Mouse (Mus musculus) liver, embryonic 15.5 days (tissue): ENCODE data around the gene Ms4a5. TPM values are rescaled to one million over a fixed set of nuclear protein-coding genes. Genes with fewer than 3 reads are reported as not detected.

ENCODE experiments used
- polyA plus RNA-seq: library from polyadenylated mRNA; unstranded; fragments of >200 nt; fragmentation: Nextera tagmentation; extraction: Ambion mirVana; gene quantifications from 2 replicates; pipeline ENCODE4 v1.2.1, GENCODE M21; 2015

Ms4a5 gene
- polyA plus RNA-seq, 1 experiment from 2014 or later: not detected

Other genes with a start within 250 kb of the Ms4a5 start
- gene Ms4a8a, start 202.8 kb downstream of the Ms4a5 start, polyA plus RNA-seq: 0.10 and 0.21 TPM in 2 replicates
- gene 1700017D01Rik, start 153.0 kb downstream of the Ms4a5 start, polyA plus RNA-seq: not detected in 2 replicates
- not detected in 2 replicates for gene 1700025F22Rik, start 118.6 kb downstream of the Ms4a5 start, polyA plus RNA-seq
- gene Ms4a13, start 87.1 kb downstream of the Ms4a5 start, polyA plus RNA-seq: not detected in 2 replicates
- not detected in 2 replicates for gene Ms4a12, start 51.4 kb downstream of the Ms4a5 start, polyA plus RNA-seq
- gene Ms4a1, start 17.6 kb downstream of the Ms4a5 start, polyA plus RNA-seq: not detected in 2 replicates
- not detected in 2 replicates for gene Ms4a14, start 30.6 kb upstream of the Ms4a5 start, polyA plus RNA-seq
- gene Ms4a7, start 52.3 kb upstream of the Ms4a5 start, polyA plus RNA-seq: 1.4 and 1.7 TPM in 2 replicates
- 1.3 and 1.4 TPM in 2 replicates for gene Ms4a4a, start 91.7 kb upstream of the Ms4a5 start, polyA plus RNA-seq
- 1.5 and 2.5 TPM in 2 replicates for gene Ms4a4c, start 120.9 kb upstream of the Ms4a5 start, polyA plus RNA-seq
- gene Ms4a4b, start 159.7 kb upstream of the Ms4a5 start, polyA plus RNA-seq: 0.58 and 0.74 TPM in 2 replicates
- 8.9 and 10.1 TPM in 2 replicates for gene Ms4a6c, start 185.5 kb upstream of the Ms4a5 start, polyA plus RNA-seq
- 0.10 and 0.46 TPM in 2 replicates for gene Gm8369, start 202.1 kb upstream of the Ms4a5 start, polyA plus RNA-seq
- gene Ms4a6b, start 232.6 kb upstream of the Ms4a5 start, polyA plus RNA-seq: 3.3 and 3.6 TPM in 2 replicates